Mouse (Mus musculus) intestine, embryonic 15.5 days (tissue): ENCODE data around the gene Ctse. TPM values are rescaled to one million over a fixed set of nuclear protein-coding genes. Genes with fewer than 3 reads are reported as not detected.
"Not testable (repeated sequence)": the region's sequence is repeated elsewhere in the genome, so short reads cannot be mapped to it uniquely, and the experiment has no call there.

Experiments used
- ATAC-seq: fragments of 200-750 bp; cut with Nextera tagmentation; 2 replicates; pipeline ENCODE4 v1.8.0; 2017; ENCODE audit warnings: moderate TSS enrichment, moderate library complexity
- H3K27ac ChIP-seq: fragments of 300-500 bp; sonication (generic); 2 replicates; pipeline ENCODE4 v1.5.1; 2015; ENCODE audit warnings: mild to moderate bottlenecking, inconsistent platforms
- H3K27me3 ChIP-seq: fragments of 300-500 bp; sonication (generic); replicated peaks from 2 replicates; pipeline ENCODE4 v1.6.1; 2015; ENCODE audit warnings: inconsistent platforms
- H3K36me3 ChIP-seq: fragments of 300-500 bp; sonication (generic); 2 replicates; pipeline ENCODE4 v1.6.1; 2015; ENCODE audit warnings: inconsistent platforms
- H3K4me1 ChIP-seq: fragments of 300-500 bp; sonication (generic); replicated peaks from 2 replicates; pipeline ENCODE4 v1.6.1; 2015; ENCODE audit warnings: inconsistent platforms
- H3K4me2 ChIP-seq: fragments of 300-500 bp; sonication (generic); replicated peaks from 2 replicates; pipeline ENCODE4 v1.6.1; 2015; ENCODE audit warnings: mild to moderate bottlenecking, inconsistent platforms
- H3K4me3 ChIP-seq: fragments of 300-500 bp; sonication (generic); replicated peaks from 2 replicates; pipeline ENCODE4 v1.5.1; 2015; ENCODE audit warnings: inconsistent platforms
- H3K9ac ChIP-seq: fragments of 300-500 bp; sonication (generic); 2 replicates; pipeline ENCODE4 v1.6.1; 2015; ENCODE audit warnings: inconsistent platforms
- H3K9me3 ChIP-seq: fragments of 300-500 bp; sonication (generic); 2 replicates; pipeline ENCODE4 v1.6.1; 2016; ENCODE audit warnings: inconsistent platforms
- WGBS: fragments of 180-500 bp; shearing (Covaris S2); methylation state at CpG from one replicate; pipeline ENCODE4 v1.1.7; 2015; 5-methylcytosine and 5-hydroxymethylcytosine counted together
- polyA plus RNA-seq: library from polyadenylated mRNA; unstranded; fragments of >200 nt; fragmentation: Nextera tagmentation; extraction: Ambion mirVana; gene quantifications from 2 replicates; pipeline ENCODE4 v1.2.1, GENCODE M21; 2015

Gene Ctse
- polyA plus RNA-seq, 1 experiment from 2014 or later, result 0.85 TPM

DNA sequence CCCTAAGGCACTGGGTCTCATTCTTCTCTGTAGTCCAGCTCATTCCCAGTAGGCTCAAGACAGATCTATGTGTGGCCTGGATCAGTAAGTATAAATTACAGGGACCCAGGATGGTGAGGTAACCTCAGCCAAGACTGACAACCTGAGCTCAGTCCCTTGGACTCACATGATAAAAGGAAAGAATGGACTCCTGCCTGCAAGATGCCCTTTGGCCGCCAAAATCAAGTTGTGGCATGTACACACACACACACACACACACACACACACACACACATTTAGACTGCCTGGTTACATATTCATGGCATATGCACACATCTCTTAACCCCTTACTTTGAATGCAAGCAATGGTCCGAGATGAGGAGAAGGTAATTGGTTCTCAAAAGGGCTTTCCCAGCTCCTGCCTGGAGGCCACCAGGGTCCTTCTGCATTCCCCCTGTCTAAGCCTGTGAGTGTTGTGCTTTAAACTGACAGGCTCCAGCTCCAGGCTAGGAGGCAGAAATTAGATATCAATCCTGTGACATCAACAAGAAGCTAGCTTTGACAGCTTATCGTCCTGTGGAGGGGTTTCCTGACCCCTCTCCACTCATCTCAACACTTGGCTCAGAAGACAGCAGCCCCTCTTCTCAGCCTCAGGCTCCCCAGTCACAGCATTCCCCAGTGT, 13.8 kb upstream of the Ctse start:
- Histone ChIP-seq H3K9me3 (no peaks in the 10 kb centered on the region), H3K4me2 (no peak overlapping the region), H3K9ac (no peak overlapping the region), H3K27me3 (no peaks in the 10 kb centered on the region), H3K27ac (no peak overlapping the region), H3K4me3 (no peak overlapping the region), H3K4me1 (no peaks in the 10 kb centered on the region), H3K36me3 (no peaks in the 10 kb centered on the region)
- ATAC-seq, result no peak
- WGBS, result 63% methylated on average over 3 of the region's 3 CpGs

- 88% methylated on average over 6 of the region's 6 CpGs for WGBS
- Histone ChIP-seq H3K27ac (no peak overlapping the region), H3K27me3 (no peaks in the 10 kb centered on the region), H3K9me3 (no peaks in the 10 kb centered on the region), H3K36me3 (no peaks in the 10 kb centered on the region), H3K9ac (no peak overlapping the region), H3K4me3 (no peak overlapping the region), H3K4me1 (no peaks in the 10 kb centered on the region), H3K4me2 (no peak overlapping the region)
- ATAC-seq, result no peak
These were observed 11.9 kb upstream of the Ctse start for GRCm38 (mm10) chr1:131626200-131626599.

- not testable (repeated sequence) for H3K4me3 ChIP-seq, H3K9me3 ChIP-seq, H3K27ac ChIP-seq, H3K4me2 ChIP-seq, H3K27me3 ChIP-seq, H3K36me3 ChIP-seq, H3K9ac ChIP-seq, H3K4me1 ChIP-seq, ATAC-seq
- WGBS, result 53% methylated on average over 6 of the region's 6 CpGs
These were observed 5.9 kb upstream of the Ctse start for GRCm38 (mm10) chr1:131632216-131632615.

- Histone ChIP-seq H3K4me3 (no peak overlapping the region), H3K36me3 (no peaks in the 10 kb centered on the region), H3K4me1 (no peaks in the 10 kb centered on the region), H3K27ac (no peak overlapping the region), H3K9me3 (no peaks in the 10 kb centered on the region), H3K27me3 (no peaks in the 10 kb centered on the region), H3K4me2 (no peak overlapping the region), H3K9ac (no peak overlapping the region)
- ATAC-seq, result no peak
These were observed 3.6 kb upstream of the Ctse start for GRCm38 (mm10) chr1:131634495-131634894.

DNA sequence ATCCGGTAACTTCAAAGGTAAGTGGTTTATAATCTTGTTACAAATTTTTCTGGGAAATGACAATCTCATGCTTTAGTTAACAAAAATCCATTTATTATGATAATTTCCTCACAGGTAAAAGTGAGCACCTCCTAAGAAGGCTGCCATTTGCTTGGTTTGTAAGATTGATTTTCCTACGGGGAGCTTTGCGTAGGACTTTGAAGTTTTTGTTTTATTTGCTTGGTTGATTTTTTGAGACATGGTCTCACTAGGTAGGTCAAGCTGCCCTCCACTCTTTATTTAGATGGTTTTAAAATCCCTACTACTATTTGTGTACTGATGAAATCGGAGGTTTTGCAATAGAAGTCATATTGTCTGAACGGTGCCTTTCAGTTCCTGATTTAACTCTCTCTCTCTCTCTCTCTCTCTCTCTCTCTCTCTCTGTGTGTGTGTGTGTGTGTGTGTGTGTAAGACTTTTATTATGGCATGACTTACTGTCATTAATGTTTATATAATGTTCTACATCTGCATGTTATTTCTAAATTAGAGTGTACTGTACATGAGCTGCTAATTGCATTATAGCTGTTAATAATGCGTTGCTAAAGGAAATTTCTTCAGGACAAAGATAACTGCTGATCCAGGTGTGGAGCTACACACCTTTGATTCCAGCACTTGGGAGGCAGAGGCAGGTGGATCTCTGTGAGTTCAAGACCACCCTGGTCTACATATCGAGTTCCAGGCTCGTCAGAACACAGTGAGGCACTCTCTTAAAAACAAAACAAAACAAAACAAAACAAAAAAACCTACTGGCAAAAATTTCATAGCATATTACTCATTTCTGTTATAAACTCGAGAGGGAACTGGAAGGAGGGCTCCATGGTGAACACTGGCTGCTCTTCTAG, 675 bp downstream of the Ctse start:
- no peak overlapping the region for H3K4me3 ChIP-seq
- H3K4me2 ChIP-seq, result no peak overlapping the region
- no peaks in the 10 kb centered on the region for H3K27me3 ChIP-seq
- no peaks in the 10 kb centered on the region for H3K4me1 ChIP-seq
- no peaks in the 10 kb centered on the region for H3K9me3 ChIP-seq
- no peak overlapping the region for H3K9ac ChIP-seq
- no peaks in the 10 kb centered on the region for H3K36me3 ChIP-seq
- H3K27ac ChIP-seq, result no peak overlapping the region
- ATAC-seq, result no peak
- 72% methylated on average over 9 of the region's 9 CpGs for WGBS

GRCm38 (mm10) chr1:131640062-131640461, 2.0 kb downstream of the Ctse start:
- Histone ChIP-seq H3K4me3 (no peak overlapping the region), H3K9me3 (no peaks in the 10 kb centered on the region), H3K27me3 (no peaks in the 10 kb centered on the region), H3K27ac (no peak overlapping the region), H3K9ac (no peak overlapping the region), H3K4me1 (no peaks in the 10 kb centered on the region), H3K36me3 (no peaks in the 10 kb centered on the region), H3K4me2 (no peak overlapping the region)
- no peak for ATAC-seq
- WGBS, result 84% methylated on average over 4 of the region's 4 CpGs

GRCm38 (mm10) chr1:131641565-131641964, 3.5 kb downstream of the Ctse start:
- Histone ChIP-seq H3K4me3 (no peak overlapping the region), H3K27me3 (no peaks in the 10 kb centered on the region), H3K9me3 (no peaks in the 10 kb centered on the region), H3K9ac (no peak overlapping the region), H3K4me2 (no peak overlapping the region), H3K27ac (no peak overlapping the region), H3K4me1 (no peaks in the 10 kb centered on the region), H3K36me3 (no peaks in the 10 kb centered on the region)
- 93% methylated on average over 13 of the region's 13 CpGs for WGBS
- ATAC-seq, result no peak

- H3K4me2 ChIP-seq, result no peak overlapping the region
- no peaks in the 10 kb centered on the region for H3K9me3 ChIP-seq
- H3K4me3 ChIP-seq, result no peak overlapping the region
- no peak overlapping the region for H3K27ac ChIP-seq
- WGBS, result 90% methylated on average over 2 of the region's 2 CpGs
- ATAC-seq, result no peak
- no peaks in the 10 kb centered on the region for H3K4me1 ChIP-seq
- no peaks in the 10 kb centered on the region for H3K36me3 ChIP-seq
- H3K27me3 ChIP-seq, result no peaks in the 10 kb centered on the region
- no peak overlapping the region for H3K9ac ChIP-seq
These were observed 4.1 kb downstream of the Ctse start for GRCm38 (mm10) chr1:131642251-131642650.

DNA sequence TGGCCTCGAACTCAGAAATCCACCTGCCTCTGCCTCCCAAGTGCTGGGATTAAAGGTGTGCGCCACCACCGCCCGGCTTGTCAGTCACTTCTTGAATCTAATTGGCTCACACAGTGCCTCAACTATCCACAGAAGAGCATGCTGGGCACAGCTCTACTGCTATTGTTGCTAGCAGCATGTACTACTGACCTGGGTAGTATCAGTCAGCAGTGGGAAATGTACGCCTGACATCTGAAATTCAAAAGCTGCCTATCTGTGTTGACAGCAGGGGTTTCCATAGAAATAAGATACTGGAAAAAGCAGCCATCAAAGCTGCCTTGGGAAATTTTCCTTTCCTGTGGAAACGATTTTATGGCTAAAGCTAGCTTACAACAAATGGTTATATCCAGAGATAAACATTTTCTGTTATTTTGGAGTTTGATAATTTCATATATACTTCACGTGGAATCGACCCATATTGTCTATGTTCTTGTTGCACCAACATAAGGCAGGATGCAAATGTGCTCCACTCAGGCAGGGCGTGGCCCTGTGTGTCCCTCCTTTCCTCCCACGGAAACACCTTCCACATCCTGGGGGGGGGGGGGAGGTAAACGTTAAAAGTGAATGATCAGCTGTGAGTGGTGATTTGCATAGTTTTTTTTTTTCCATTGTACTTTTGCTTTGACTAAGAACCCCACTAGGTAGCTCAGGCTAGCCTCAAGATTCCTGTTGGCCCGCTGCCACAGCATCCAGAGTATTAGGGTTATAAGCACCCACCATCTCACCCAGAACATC, 14.8 kb downstream of the Ctse start:
- 79% methylated on average over 12 of the region's 12 CpGs for WGBS
- H3K4me3 ChIP-seq, result no peak overlapping the region
- no peaks in the 10 kb centered on the region for H3K27me3 ChIP-seq
- no peak overlapping the region for H3K9ac ChIP-seq
- H3K36me3 ChIP-seq, result no peaks in the 10 kb centered on the region
- H3K27ac ChIP-seq, result no peak overlapping the region
- H3K4me2 ChIP-seq, result no peak overlapping the region
- no peak for ATAC-seq
- no peaks in the 10 kb centered on the region for H3K4me1 ChIP-seq
- no peaks in the 10 kb centered on the region for H3K9me3 ChIP-seq

GRCm38 (mm10) chr1:131655601-131656000, 17.5 kb downstream of the Ctse start:
- Histone ChIP-seq H3K27me3 (no peaks in the 10 kb centered on the region), H3K4me1 (no peaks in the 10 kb centered on the region), H3K27ac (no peak overlapping the region), H3K9ac (no peak overlapping the region), H3K4me3 (no peak overlapping the region), H3K36me3 (no peaks in the 10 kb centered on the region), H3K4me2 (no peak overlapping the region), H3K9me3 (no peaks in the 10 kb centered on the region)
- ATAC-seq, result no peak
- WGBS, result 75% methylated on average over 6 of the region's 6 CpGs

DNA sequence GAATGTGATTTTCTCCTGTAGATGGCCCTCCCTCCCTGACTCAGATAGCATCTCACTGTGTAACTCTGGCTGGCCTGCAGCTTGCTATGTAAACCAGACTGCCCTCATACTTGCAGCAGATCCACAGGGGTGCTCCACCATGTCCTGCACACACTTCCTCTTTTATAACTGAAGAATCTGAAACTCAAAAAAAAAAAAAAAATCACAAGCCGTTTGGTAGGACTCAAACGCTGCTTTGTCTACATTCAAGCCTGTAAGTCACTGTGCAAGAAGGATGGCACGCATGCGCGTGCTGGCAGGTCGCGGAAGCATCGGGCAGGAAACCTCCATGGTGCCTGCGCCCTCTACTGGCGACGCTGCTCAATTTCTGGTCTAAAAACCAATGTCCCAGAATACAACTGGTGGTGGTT, 19.8 kb downstream of the Ctse start:
- no peaks in the 10 kb centered on the region for H3K4me1 ChIP-seq
- H3K4me3 ChIP-seq, result no peak overlapping the region
- no peak overlapping the region for H3K9ac ChIP-seq
- WGBS, result 0% methylated on average over 11 of the region's 11 CpGs
- no peaks in the 10 kb centered on the region for H3K27me3 ChIP-seq
- H3K36me3 ChIP-seq, result no peaks in the 10 kb centered on the region
- ATAC-seq, result peak; percentile 87
- no peak overlapping the region for H3K27ac ChIP-seq
- H3K4me2 ChIP-seq, result peak overlapping the region; percentile 42; the same call in 1 of the 2 replicates
- no peaks in the 10 kb centered on the region for H3K9me3 ChIP-seq

- 0 out of 2 replicates have a peak, but pooled peaks cover 3% of the 10 kb centered on the region for H3K27me3 ChIP-seq
- no peak overlapping the region for H3K4me3 ChIP-seq
- no peak overlapping the region for H3K9ac ChIP-seq
- no peak for ATAC-seq
- H3K4me2 ChIP-seq, result no peak overlapping the region
- H3K9me3 ChIP-seq, result no peaks in the 10 kb centered on the region
- H3K27ac ChIP-seq, result no peak overlapping the region
- no peaks in the 10 kb centered on the region for H3K4me1 ChIP-seq
- no peaks in the 10 kb centered on the region for H3K36me3 ChIP-seq
- 77% methylated on average over 5 of the region's 5 CpGs for WGBS
These were observed 21.5 kb downstream of the Ctse start for GRCm38 (mm10) chr1:131659512-131660085.
